Mouse (Mus musculus) liver, postnatal 0 days (tissue): ENCODE results near the gene Olfr303.

ENCODE experiments used
- CTCF ChIP-seq: sonication (generic); IDR thresholded peaks from 2 replicates; pipeline ENCODE4 v1.5.1; 2016; ENCODE audit warnings: antibody characterized with exemption, low read depth
- EP300 ChIP-seq: IDR thresholded peaks from 2 replicates; pipeline ENCODE4 v1.6.1; 2016; ENCODE audit warnings: antibody characterized with exemption, low read depth, mild to moderate bottlenecking

GRCm38 (mm10) chr7:86344253-86344652 lies 53.3 kb downstream of the Olfr303 start:
- no peak for TF ChIP-seq CTCF
- TF ChIP-seq EP300, result no peak
